Mouse (Mus musculus) heart, adult 2 months (tissue): Measurements from ENCODE around the gene Kcnk5.

Experiments used
- CTCF ChIP-seq: fragments of 200-600 bp; IDR thresholded peaks from 2 replicates; pipeline ENCODE4 v1.8.1; 2022; ENCODE audit warnings: antibody characterized with exemption, mild to moderate bottlenecking, moderate library complexity
- EP300 ChIP-seq: fragments of 200-500 bp; IDR thresholded peaks from 2 replicates; pipeline ENCODE4 v1.6.1; 2011; ENCODE audit warnings: low read depth, low read length, control low read depth; ENCODE audit not compliant: insufficient read depth

DNA sequence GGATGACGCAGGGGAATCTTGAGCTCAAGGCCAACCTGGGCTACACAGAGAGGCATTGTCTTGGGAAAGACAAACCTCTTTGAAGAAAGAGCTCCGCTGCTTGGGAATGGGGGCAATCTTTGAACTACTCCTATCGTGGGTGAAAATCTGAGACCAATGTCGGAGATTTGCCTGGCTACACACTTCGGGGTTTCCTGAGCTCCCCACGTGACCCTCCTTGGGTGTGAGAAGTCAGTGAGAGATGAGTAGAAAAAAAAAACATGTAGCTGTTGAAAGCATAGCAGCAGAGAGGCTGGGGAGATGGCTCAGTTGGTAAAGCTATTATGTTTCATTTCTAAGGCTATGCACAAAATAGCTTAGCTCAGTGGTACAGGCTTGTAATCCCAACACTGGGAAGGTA is 66.7 kb downstream of the Kcnk5 start:
- TF ChIP-seq CTCF (no peak), EP300 (no peak)
